Mouse (Mus musculus) activated CD4-positive, CD25-positive, alpha-beta regulatory T cell, adult 4 months (primary cell): ENCODE results near the gene Rnls. TPM values are rescaled to one million over a fixed set of nuclear protein-coding genes. Genes with fewer than 3 reads are reported as not detected.

ENCODE experiments used
- ATAC-seq: one replicate; pipeline ENCODE4 v1.8.0; 2017
- polyA plus RNA-seq, 2 experiments: library from polyadenylated mRNA; unstranded; fragments of 100-300 nt; shearing (Covaris generic); gene quantifications; one replicate each; pipeline ENCODE4 v1.2.1; 2017

Gene Rnls
- polyA plus RNA-seq, 2 experiments from 2014 or later: 3.5 to 5.8 TPM

- ATAC-seq: no peak
These were observed 213.2 kb downstream of the Rnls start for GRCm38 (mm10) chr19:33178866-33179265.

- ATAC-seq: no peak
These were observed 213.7 kb downstream of the Rnls start for GRCm38 (mm10) chr19:33178367-33178766.

DNA sequence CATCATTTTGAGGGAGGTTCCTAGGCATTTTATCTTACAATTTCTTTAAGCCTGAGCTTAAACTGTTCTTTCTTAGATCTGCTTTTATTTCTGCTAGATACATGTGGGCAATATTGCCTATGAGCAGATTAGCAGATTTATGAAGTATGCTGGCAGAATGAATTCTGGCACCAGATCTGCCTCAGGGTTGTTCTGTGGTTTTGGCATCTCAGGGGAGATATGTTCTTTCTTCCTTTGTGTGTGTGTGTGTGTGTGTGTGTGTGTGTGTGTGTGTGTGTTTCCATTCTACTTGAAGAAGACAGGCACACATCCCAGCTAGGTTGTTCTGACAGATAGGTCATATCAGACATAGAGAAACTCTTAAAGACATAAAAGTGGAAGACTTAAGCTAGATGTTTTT is 218.1 kb downstream of the Rnls start:
- no peak for ATAC-seq

GRCm38 (mm10) chr19:33169881-33170280 is 222.2 kb downstream of the Rnls start:
- no peak for ATAC-seq

- no peak for ATAC-seq
These were observed 224.4 kb downstream of the Rnls start for GRCm38 (mm10) chr19:33167528-33168264.

DNA sequence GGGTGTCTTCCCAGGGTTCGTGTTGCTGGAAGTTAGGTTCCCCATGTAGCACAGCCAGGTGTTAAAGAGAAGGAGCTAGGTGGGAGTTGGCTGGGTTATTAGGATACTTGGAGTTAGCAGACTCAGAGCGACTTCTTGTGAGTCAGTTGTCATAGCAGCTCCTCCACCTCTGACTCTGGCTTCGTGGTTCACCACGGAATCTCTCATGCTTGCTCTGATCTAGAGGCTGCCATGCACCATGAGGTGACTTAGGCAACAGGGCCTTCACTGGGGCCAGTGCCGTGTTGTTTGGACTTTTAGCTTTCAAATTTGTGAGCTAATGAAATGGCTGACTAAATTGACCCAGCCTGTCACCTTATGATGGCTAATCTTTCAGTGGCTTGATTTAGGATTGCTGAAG is 227.3 kb downstream of the Rnls start:
- ATAC-seq: no peak

DNA sequence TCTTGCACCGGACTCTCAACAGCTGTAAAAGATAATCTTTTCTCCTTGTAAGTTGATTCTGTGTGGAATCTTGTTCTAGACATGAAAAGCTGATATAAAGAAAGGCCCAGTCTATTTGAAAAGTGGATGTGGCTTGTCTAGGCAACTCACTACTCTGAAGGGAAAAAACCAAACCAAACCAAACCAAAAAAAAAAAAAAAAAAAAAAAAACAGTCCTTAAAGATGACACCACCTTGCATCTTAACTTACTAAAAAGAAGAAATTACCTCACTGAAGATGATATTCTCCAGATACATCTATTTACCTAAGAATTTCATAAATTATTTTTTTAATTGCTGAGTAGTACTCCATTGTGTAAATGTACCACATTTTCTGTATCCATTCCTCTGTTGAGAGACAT is 230.2 kb downstream of the Rnls start:
- ATAC-seq: no peak

GRCm38 (mm10) chr19:33159897-33160296 is 232.2 kb downstream of the Rnls start:
- ATAC-seq: no peak

- ATAC-seq: no peak
These were observed 232.9 kb downstream of the Rnls start for GRCm38 (mm10) chr19:33159192-33159591.

DNA sequence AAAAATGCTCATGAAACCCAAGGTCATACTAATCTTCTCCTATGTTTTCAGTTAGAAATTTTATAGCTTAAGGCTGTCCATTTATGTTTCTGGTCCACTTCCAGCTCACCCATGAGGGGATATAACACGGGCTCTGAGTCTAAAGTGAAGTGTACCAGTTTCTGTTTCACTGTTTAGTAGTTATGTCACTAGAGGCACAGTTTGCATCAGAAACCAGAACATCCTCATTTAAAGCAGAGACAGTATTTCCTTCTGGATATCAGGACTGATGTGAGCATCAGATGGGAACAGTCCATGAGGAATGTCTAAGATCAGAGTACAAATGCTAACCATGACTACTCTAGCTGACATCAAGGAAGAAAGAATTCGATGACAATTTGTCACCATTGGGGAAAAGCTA is 233.9 kb downstream of the Rnls start:
- ATAC-seq: no peak

DNA sequence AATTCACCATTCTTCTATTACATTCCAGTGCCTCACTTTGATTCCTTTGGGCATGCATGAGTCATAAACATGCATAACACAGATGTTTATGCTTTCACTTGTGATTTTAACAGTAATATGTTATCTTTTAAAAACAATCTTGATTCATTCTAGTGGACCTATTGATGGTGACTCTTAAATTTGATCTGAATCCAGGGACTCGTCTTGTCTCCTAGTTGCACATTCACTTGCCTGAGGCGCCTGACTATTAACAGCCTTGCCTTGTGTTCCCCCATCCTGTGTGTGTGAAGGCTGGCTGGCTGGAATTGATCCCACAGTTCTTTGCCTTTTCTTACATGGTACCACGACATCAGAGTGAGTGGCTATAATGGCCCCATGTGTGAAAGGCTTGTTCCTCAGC is 243.7 kb downstream of the Rnls start:
- no peak for ATAC-seq

GRCm38 (mm10) chr19:33143198-33143597 is 248.9 kb downstream of the Rnls start:
- ATAC-seq: no peak

GRCm38 (mm10) chr19:33137316-33137715 is 254.8 kb downstream of the Rnls start:
- ATAC-seq: no peak

GRCm38 (mm10) chr19:33122611-33123226 is 269.4 kb downstream of the Rnls start:
- no peak for ATAC-seq

DNA sequence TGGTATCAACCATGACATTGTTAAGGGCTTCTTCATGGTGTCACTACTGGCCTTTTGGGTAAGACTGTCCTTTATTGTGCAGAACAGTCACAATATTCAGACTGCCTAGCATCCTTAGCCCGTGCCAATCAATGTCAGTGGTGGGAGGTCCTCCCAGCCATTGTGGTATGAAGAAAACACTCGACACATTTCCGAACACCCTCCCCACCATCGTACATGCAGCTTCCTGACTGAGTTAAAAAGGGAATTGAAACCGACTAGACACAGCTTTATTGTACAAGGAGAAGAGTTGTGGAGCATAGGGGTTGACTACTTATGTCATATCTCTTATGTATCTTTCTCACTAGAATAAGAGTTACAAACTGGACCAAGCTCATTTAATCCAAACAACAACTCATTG is 272.1 kb downstream of the Rnls start:
- ATAC-seq: no peak

DNA sequence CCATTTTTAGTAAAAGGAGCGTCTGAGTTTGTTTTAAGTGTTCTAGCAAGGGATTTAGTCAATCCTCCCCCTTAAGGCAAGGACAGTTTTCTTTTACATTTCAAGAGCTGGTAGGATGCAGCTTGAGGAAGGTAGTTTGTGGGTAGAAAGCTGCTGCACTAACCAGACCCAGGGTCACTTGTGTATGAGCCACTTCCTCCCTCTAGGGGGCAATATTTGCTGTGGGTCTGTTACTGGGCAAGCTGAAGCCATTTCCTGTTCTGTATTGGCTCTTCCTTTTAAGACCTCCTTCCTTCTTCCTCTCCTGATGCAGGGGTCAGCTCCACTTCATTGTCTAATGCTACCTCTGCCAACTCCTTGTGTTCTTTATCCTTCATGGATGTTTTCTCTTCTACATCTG is 273.2 kb downstream of the Rnls start:
- no peak for ATAC-seq

DNA sequence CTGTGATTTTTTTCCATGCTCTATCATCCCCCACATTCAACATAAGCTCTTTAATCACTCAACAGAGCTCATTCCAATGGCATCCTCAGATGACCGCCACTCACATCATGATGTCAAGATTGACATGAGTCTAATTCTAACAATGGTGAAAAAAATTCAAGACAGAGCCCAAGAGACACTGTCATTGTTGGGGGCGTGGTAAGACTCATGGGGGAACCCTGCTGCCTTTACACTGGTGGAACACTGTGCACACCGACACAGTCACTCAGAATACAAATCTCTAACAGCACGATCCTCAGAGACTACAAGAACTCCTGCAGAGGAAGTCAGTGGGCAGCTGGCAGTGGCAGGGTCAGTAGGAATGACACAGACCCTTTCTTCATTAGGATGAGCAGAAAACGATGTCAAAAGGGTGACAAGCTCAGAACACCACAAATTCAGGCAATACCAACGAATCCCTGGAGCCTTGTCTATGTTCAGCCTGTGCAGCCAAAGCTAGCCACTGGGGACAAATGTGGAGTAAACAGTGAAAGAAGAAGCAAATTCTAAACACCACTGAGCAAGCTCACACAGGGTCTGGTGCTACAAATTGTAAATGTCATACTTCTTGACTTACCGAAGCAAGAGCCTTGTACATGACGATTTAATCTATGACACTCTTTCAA is 277.3 kb downstream of the Rnls start:
- no peak for ATAC-seq

DNA sequence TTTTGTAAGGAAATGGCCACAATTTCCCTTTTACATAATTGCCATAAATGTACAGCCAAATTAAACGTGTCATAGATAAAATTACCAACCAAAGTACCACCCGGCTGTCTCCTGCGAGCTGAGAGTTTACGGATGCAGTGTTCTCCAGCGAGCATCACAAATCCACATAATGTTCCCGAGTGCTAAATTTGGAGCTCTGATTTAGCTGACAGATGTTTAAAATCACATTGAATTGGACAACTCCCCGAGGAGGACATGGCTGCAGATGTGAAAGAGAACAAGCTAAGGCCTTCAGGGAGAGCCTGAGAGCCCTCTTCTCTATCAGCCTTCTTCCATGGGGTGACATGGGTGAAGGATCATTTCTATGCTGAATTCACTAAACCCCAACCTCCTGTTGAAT is 278.3 kb downstream of the Rnls start:
- ATAC-seq: no peak

- no peak for ATAC-seq
These were observed 281.7 kb downstream of the Rnls start for GRCm38 (mm10) chr19:33110404-33110803.

DNA sequence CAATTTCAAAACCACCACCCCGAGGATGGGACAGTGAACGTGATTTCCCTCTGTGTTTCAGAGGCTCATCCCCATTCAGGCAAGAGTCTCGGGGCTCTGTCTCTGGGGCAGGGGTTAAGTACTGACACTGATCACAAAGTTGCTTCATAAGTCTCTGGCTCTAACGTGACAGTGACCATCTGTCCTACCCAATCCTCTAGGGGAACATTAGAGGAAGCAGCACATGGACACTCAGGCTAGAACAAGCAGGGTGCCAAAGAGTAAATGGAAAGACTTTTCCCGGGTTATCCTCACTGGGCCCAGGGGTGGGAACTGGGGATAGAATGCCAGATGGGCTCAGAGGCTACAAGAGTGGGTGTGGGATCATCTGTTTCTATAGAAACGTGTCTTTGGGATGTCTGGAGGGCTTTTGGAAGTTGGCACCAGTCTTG is 282.1 kb downstream of the Rnls start:
- ATAC-seq: no peak

DNA sequence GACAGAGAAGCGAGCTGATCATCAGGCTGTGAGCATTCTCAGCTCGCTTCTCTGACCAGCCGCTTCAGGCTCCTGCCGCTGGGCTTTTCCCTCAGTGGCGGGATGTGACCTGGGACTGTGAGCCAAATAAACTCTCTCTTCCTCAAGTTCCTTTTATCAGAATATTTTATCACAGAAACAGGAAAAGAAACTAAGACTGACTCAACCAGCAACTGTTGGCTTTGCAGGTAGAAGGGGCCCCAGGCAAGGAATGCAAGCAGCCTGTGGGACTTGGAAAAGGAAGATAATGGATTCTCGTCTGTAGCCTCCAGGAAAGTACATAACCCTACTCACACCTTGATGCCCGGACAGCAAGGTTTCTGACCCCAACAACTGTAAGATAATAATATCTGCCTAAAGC is 283.0 kb downstream of the Rnls start:
- no peak for ATAC-seq

DNA sequence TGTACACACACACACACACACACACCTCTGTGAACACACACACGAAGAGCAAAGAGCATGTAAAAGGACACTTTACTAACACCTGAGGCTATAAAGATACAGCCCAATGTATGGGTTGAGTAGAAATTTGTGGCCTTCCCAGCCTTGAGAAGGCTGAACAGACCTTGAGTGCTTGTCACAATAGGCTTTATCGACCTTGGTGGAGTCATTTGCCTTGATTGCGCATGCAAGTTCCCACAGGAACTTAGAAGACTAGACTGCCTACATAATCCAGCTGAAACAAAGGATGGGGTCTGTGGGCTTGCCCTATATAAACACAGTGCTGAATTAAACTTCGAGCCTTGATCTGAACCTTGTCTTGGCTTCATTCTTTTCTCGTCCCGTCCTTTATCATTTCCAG is 288.2 kb downstream of the Rnls start:
- no peak for ATAC-seq

DNA sequence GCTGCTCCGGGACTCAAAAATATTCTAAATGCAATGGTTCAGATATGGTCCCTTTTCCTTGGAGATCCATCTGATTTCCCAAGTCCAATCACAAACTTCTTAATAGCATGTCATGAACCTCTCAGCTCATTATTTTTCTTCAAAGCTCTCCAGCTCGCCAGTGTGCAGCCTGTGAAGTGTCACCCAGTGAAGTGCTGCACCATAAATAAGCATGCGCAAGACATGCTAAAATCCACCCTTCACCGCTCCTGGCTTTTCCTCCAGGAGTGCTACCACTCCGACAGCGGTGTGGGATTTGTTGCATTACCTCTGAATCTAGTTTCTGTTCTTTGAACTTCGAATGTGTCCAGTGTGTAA is 289.3 kb downstream of the Rnls start:
- no peak for ATAC-seq
